Mouse (Mus musculus) sigmoid colon, adult 10 weeks (tissue): ENCODE results near the gene Daw1. TPM values are rescaled to one million over a fixed set of nuclear protein-coding genes. Genes with fewer than 3 reads are reported as not detected.

Experiments used
- polyA plus RNA-seq: library from polyadenylated mRNA; stranded (reverse); fragments of 350-450 nt; fragmentation: Illumina TruSeq; extraction: RNeasy Lipid Tissue Mini Kit (QIAGEN cat#74804); gene quantifications from one replicate; pipeline ENCODE4 v1.2.3, GENCODE M21; 2014; ENCODE audit warnings: low read depth, low replicate concordance

The Daw1 gene
- not detected for polyA plus RNA-seq

DNA sequence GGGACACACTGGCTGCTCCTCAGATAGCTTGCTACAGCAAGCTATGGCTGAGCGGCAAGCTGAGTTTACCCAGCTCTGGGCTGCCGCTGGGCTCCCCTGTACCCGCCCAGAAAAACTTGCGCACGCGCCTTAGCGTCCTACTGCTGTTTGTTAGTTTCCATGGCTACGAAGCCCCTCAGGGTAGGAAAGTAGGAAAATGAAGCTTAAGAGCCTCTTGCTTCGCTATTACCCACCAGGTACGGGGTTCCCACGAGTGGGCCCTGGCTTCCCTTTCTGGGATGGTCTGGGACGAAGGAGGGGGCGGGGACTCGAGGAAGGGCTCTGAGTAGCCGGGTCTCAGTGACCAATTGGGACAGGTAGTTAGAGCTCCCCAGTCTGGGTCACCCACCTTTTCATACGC is at the start of gene Daw1:
Daw1 (plus strand) TSS at position 150 of the 400 bp plus-strand sequence.

DNA sequence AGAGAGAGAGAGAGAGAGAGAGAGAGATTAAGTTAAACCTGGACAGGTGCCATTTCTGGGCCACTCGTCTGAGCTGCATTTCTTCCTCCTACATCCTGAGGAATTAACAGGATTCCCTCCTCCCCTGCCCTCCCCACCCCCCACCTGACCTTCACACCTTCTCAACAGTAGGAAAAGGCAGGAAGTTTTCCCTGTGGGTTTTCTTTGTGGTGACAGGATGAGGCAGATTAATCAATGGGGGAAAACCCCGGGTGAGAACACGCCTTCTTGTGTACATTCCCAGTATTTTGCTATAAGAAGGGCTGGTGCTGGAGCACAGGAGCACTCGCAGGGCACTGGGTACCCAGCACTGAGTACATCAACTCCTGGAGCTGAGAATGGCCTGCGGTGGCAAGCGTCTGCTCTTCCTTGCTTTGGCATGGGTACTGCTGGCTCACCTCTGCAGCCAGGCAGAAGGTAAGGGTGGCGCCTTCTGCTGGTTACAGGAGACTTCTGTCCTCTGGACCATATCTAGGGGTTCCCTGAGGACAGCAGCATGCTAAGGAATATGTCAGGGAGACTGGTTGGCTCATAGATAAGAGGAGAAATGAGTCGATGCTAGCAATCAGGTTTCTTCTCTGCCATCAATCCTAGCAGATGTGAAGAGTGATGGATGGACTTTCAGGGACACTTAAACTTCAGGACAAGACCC is 43.0 kb upstream of the Daw1 start, which contains the start of gene Ccl20:
Ccl20 (plus strand) TSS at position 320 of the 691 bp plus-strand sequence.

Other genes with a start within 250 kb of the Daw1 start
- gene A030005L19Rik, start 246.4 kb upstream of the Daw1 start, polyA plus RNA-seq = 1.9 TPM
- not detected for gene A030014E15Rik, start 234.8 kb upstream of the Daw1 start, polyA plus RNA-seq
- gene Gm6217, start 228.4 kb upstream of the Daw1 start, polyA plus RNA-seq = not detected
- gene A030003K21Rik, start 216.4 kb upstream of the Daw1 start, polyA plus RNA-seq = not detected
- gene Gm7544, start 203.7 kb upstream of the Daw1 start, polyA plus RNA-seq = not detected
- gene Gm47955, start 199.5 kb upstream of the Daw1 start, polyA plus RNA-seq = not detected
- gene Gm47959, start 159.2 kb upstream of the Daw1 start, polyA plus RNA-seq = not detected
- gene Slc19a3, start 121.3 kb upstream of the Daw1 start, polyA plus RNA-seq = 0.76 TPM
- gene Krtap28-10, start 117.3 kb upstream of the Daw1 start, polyA plus RNA-seq = not detected
- gene Gm47969, start 114.8 kb upstream of the Daw1 start, polyA plus RNA-seq = not detected
- not detected for gene A030005K14Rik, start 100.4 kb upstream of the Daw1 start, polyA plus RNA-seq
- gene Krtap28-13, start 98.8 kb upstream of the Daw1 start, polyA plus RNA-seq = not detected
- 17.3 TPM for gene Ccl20, start 43.0 kb upstream of the Daw1 start, polyA plus RNA-seq
- gene Sphkap, start 248.4 kb downstream of the Daw1 start, polyA plus RNA-seq = 0.88 TPM